Mouse (Mus musculus): ENCODE data around the gene Sema5b. TPM values are rescaled to one million over a fixed set of nuclear protein-coding genes. Genes with fewer than 3 reads are reported as not detected.

Gene Sema5b
- polyA plus RNA-seq, 1 experiment from 2014 or later: 3.4 TPM

DNA sequence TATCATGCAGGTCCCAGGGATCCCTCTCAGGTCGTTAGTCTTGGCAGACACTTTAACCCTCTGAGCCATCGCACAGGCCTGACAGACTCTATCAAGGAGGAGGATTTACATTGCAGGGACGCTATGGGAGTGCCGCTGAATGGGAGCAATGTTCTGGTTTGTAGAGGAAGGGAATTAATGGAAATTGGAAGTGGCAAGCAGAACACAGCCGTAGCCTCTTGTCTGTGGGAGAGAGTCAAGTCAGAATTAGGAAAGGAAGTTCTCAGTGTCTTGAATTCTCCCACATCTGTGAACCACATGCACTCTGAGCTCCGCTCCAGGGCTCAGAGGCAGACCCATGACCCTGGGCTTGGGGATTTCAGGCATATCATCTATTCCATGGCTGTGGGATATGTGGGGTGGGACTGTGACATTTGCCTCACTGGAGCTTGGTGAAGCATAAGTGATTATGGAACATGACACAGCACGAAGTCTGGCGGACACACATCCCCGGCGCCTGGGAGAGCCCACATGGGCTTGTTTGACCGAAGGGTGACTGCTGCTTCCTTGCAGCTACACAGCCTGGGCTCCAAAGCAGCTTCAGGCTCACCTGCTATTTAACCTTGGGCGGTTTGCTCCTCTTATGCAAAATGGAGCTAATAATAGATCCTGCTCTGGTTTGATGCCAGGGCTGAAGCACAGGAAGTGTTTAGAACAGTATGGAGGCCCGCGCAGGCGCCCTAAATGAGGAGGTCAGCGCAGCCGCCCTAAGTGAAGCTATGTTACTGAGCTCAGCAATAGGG lies 140.6 kb downstream of the Sema5b start:
- no peak overlapping the region for H3K4me3 ChIP-seq
- no peak for DNase-seq (ENCODE audit: low spot score)
- H3K4me1 ChIP-seq: peaks cover 14% of the 10 kb centered on the region
- H3K36me3 ChIP-seq: no peaks in the 10 kb centered on the region
- H3K27me3 ChIP-seq (ENCODE audit: low read depth, poor library complexity, severe bottlenecking): no peaks in the 10 kb centered on the region
- no peaks in the 10 kb centered on the region for H3K9me3 ChIP-seq (replicated peaks)
- 63% methylated on average over 17 of the region's 17 CpGs for WGBS
- H3K27ac ChIP-seq: no peak overlapping the region

DNA sequence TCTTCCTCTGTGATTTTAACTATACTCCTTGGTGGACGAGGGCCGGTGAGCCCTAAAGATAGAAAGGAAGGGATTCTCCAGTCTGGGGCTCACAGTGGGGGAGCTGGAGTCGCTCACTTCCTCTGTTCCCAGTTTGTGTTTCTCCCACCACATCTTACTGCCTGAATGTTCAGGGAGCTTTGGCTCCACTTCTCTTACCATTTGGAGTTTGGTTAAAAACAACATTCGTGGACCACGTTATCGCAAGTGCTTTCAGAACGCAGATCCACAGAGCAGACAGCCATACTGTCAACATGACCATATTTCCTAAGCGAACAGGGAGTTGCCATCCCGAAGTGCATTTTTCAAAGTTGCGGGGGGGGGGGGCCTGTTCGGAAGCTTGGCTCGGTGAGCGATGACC lies 144.1 kb downstream of the Sema5b start:
- Histone ChIP-seq H3K9me3 (replicated peaks) (no peaks in the 10 kb centered on the region), H3K4me1 (peaks cover 14% of the 10 kb centered on the region), H3K27me3 (ENCODE audit: low read depth, poor library complexity, severe bottlenecking) (no peaks in the 10 kb centered on the region), H3K36me3 (no peaks in the 10 kb centered on the region), H3K27ac (no peak overlapping the region), H3K4me3 (no peak overlapping the region)
- no peak for DNase-seq (ENCODE audit: low spot score)
- WGBS: 84% methylated on average over 13 of the region's 13 CpGs

GRCm38 (mm10) chr16:35686491-35686890 lies 145.5 kb downstream of the Sema5b start:
- no peak for DNase-seq (ENCODE audit: low spot score)
- Histone ChIP-seq H3K36me3 (no peaks in the 10 kb centered on the region), H3K4me1 (peaks cover 6% of the 10 kb centered on the region), H3K4me3 (no peak overlapping the region), H3K27ac (no peak overlapping the region), H3K9me3 (replicated peaks) (no peaks in the 10 kb centered on the region), H3K27me3 (ENCODE audit: low read depth, poor library complexity, severe bottlenecking) (no peaks in the 10 kb centered on the region)
- WGBS: 91% methylated on average over 7 of the region's 7 CpGs

- Histone ChIP-seq H3K4me1 (no peaks in the 10 kb centered on the region), H3K27me3 (ENCODE audit: low read depth, poor library complexity, severe bottlenecking) (no peaks in the 10 kb centered on the region), H3K4me3 (no peak overlapping the region), H3K27ac (no peak overlapping the region), H3K36me3 (peaks cover 9% of the 10 kb centered on the region), H3K9me3 (replicated peaks) (no peaks in the 10 kb centered on the region)
- WGBS: 93% methylated on average over 7 of the region's 7 CpGs
- no peak for DNase-seq (ENCODE audit: low spot score)
Measured at GRCm38 (mm10) chr16:35691606-35692005, 150.7 kb downstream of the Sema5b start.

- H3K4me1 ChIP-seq: no peaks in the 10 kb centered on the region
- H3K27ac ChIP-seq: no peak overlapping the region
- H3K27me3 ChIP-seq (ENCODE audit: low read depth, poor library complexity, severe bottlenecking): no peaks in the 10 kb centered on the region
- H3K36me3 ChIP-seq: peaks cover 14% of the 10 kb centered on the region
- H3K9me3 ChIP-seq (replicated peaks): no peaks in the 10 kb centered on the region
- H3K4me3 ChIP-seq: no peak overlapping the region
- 94% methylated on average over 13 of the region's 13 CpGs for WGBS
- no peak for DNase-seq (ENCODE audit: low spot score)
Measured at GRCm38 (mm10) chr16:35694250-35694846, 153.4 kb downstream of the Sema5b start.

GRCm38 (mm10) chr16:35696103-35696502 lies 155.2 kb downstream of the Sema5b start:
- no peak for DNase-seq (ENCODE audit: low spot score)
- Histone ChIP-seq H3K4me3 (no peak overlapping the region), H3K9me3 (replicated peaks) (no peaks in the 10 kb centered on the region), H3K4me1 (no peaks in the 10 kb centered on the region), H3K27ac (no peak overlapping the region), H3K36me3 (peaks cover 14% of the 10 kb centered on the region), H3K27me3 (ENCODE audit: low read depth, poor library complexity, severe bottlenecking) (no peaks in the 10 kb centered on the region)
- WGBS: 79% methylated on average over 2 of the region's 2 CpGs

GRCm38 (mm10) chr16:35701823-35702222 lies 160.9 kb downstream of the Sema5b start:
- H3K4me3 ChIP-seq: no peak overlapping the region
- 68% methylated on average over 11 of the region's 11 CpGs for WGBS
- no peaks in the 10 kb centered on the region for H3K9me3 ChIP-seq (replicated peaks)
- DNase-seq (ENCODE audit: low spot score): no peak
- H3K27me3 ChIP-seq (ENCODE audit: low read depth, poor library complexity, severe bottlenecking): no peaks in the 10 kb centered on the region
- no peak overlapping the region for H3K27ac ChIP-seq
- peaks cover 12% of the 10 kb centered on the region for H3K36me3 ChIP-seq
- H3K4me1 ChIP-seq: peaks cover 37% of the 10 kb centered on the region

- Histone ChIP-seq H3K27ac (no peak overlapping the region), H3K9me3 (replicated peaks) (no peaks in the 10 kb centered on the region), H3K4me3 (no peak overlapping the region), H3K27me3 (ENCODE audit: low read depth, poor library complexity, severe bottlenecking) (no peaks in the 10 kb centered on the region), H3K36me3 (peaks cover 6% of the 10 kb centered on the region; the same call in 1 of the 2 replicates), H3K4me1 (peaks cover 38% of the 10 kb centered on the region)
- 71% methylated on average over 16 of the region's 16 CpGs for WGBS
- DNase-seq (ENCODE audit: low spot score): no peak
Measured at GRCm38 (mm10) chr16:35703763-35704679, 163.1 kb downstream of the Sema5b start.

DNA sequence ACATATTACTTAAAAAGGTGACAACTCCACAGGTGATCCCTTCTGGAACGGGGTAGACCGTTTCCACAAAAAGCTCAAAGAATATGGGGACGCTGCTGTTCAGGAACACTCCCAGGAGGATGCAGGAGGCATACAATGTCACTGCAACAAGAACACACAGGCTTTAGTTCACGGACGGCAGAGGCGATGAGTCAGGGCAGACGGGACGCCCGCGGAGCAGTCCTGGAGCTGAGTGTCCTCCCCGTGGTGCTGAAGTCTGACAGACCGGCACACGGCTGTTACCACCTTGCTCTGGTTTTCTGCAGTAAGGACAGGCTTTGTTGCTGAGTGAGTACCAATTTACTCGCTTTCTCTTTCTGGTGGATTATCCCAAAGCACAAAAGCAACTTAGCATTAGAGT lies 163.9 kb downstream of the Sema5b start:
- H3K36me3 ChIP-seq: peaks cover 6% of the 10 kb centered on the region; the same call in 1 of the 2 replicates
- 79% methylated on average over 14 of the region's 14 CpGs for WGBS
- H3K27ac ChIP-seq: no peak overlapping the region
- no peaks in the 10 kb centered on the region for H3K9me3 ChIP-seq (replicated peaks)
- H3K27me3 ChIP-seq (ENCODE audit: low read depth, poor library complexity, severe bottlenecking): no peaks in the 10 kb centered on the region
- no peak for DNase-seq (ENCODE audit: low spot score)
- H3K4me1 ChIP-seq: peaks cover 38% of the 10 kb centered on the region
- no peak overlapping the region for H3K4me3 ChIP-seq

- Histone ChIP-seq H3K27me3 (ENCODE audit: low read depth, poor library complexity, severe bottlenecking) (no peaks in the 10 kb centered on the region), H3K4me3 (no peak overlapping the region), H3K4me1 (peaks cover 49% of the 10 kb centered on the region), H3K36me3 (peaks cover 6% of the 10 kb centered on the region; the same call in 1 of the 2 replicates), H3K9me3 (replicated peaks) (no peaks in the 10 kb centered on the region), H3K27ac (no peak overlapping the region)
- WGBS: 97% methylated on average over 5 of the region's 5 CpGs
- no peak for DNase-seq (ENCODE audit: low spot score)
Measured at GRCm38 (mm10) chr16:35707004-35707403, 166.1 kb downstream of the Sema5b start.

GRCm38 (mm10) chr16:35711004-35711403 lies 170.1 kb downstream of the Sema5b start:
- H3K27ac ChIP-seq: no peak overlapping the region
- peaks cover 47% of the 10 kb centered on the region for H3K4me1 ChIP-seq
- no peaks in the 10 kb centered on the region for H3K9me3 ChIP-seq (replicated peaks)
- H3K27me3 ChIP-seq (ENCODE audit: low read depth, poor library complexity, severe bottlenecking): no peaks in the 10 kb centered on the region
- no peak for DNase-seq (ENCODE audit: low spot score)
- WGBS: 46% methylated on average over 7 of the region's 7 CpGs
- H3K4me3 ChIP-seq: no peak overlapping the region
- H3K36me3 ChIP-seq: no peaks in the 10 kb centered on the region; the same call in 1 of the 2 replicates

DNA sequence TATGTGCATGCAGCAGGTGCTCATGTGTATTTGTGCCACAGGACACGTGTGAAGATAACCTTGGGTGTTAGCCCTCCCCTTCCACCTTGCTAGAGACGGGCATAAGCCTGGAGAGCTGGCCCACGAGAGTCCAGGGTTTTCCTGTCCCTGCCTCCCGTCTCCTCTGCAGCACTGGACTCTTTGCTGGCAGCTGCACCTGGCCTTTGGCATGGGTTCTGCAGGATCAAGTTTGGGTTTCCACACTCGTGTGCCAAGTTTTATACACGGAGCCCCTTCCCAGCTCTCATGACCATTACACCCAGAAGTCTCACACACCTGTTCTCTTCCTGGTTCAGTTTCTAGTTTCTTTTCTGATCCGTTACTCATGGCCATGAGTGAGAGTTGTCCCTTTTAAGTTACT lies 172.7 kb downstream of the Sema5b start:
- no peak overlapping the region for H3K27ac ChIP-seq
- no peaks in the 10 kb centered on the region; the same call in 1 of the 2 replicates for H3K9me3 ChIP-seq (replicated peaks)
- H3K36me3 ChIP-seq: peaks cover 5% of the 10 kb centered on the region
- peaks cover 38% of the 10 kb centered on the region for H3K4me1 ChIP-seq
- H3K27me3 ChIP-seq (ENCODE audit: low read depth, poor library complexity, severe bottlenecking): no peaks in the 10 kb centered on the region
- no peak for DNase-seq (ENCODE audit: low spot score)
- no peak overlapping the region for H3K4me3 ChIP-seq
- WGBS: 81% methylated on average over 7 of the region's 7 CpGs
